Mouse (Mus musculus): ENCODE results near the gene Shc2. TPM values are rescaled to one million over a fixed set of nuclear protein-coding genes. Genes with fewer than 3 reads are reported as not detected.

Shc2 gene
- polyA plus RNA-seq, 1 experiment from 2014 or later, result 4.2 TPM

DNA sequence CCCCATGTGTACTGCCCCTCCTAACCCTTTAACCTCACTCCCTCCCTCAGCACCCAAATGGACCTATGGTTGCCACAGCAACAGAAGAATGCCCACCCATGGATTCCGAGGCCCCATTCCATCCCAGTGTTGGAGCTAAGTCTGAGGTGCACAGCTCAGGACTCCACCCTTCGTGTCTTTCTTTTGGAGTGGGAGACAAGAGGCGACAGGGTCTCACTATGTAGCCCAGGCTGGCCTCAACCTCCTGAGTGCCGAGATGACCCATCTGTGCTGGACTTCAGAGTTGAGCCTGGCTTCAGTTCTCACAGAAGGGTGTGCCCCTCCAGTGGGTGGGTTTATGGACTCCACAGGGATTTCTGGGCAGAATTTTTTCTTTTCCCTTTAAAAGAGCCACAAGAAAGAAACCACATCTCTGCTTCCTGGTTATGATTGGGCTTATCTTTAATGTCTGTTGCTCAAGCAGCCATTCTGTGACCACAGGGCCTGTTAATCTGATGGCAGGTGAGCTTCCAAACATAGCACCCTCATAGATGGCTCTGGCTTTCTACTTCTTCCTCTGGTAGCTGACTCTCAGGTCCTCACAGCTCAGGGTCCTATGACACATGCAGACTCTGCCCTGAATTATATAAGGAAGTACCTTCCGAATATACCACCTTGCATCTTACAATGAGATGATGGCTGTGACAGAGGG, 50.5 kb downstream of the Shc2 start, which contains the start of gene Theg:
Gene Theg (minus strand): TSS at position 271 of the 691 bp plus-strand sequence.
- no peak within 1 kb of the TSS for H3K4me3 ChIP-seq (ENCODE audit: low read length)
- H3K27ac ChIP-seq (ENCODE audit: low read length), result no peak within 1 kb of the TSS
- no peaks in the 10 kb centered on the region for H3K36me3 ChIP-seq (ENCODE audit: control insufficient read depth, insufficient read depth, low read length)
- no peak within 1 kb of the TSS for H3K9ac ChIP-seq (ENCODE audit: low read length)
- H3K4me2 ChIP-seq (ENCODE audit: low read depth, low read length), result no peak within 1 kb of the TSS
- no peaks in the 10 kb centered on the region for H3K9me3 ChIP-seq (ENCODE audit: control insufficient read depth, low read length)
- no peaks in the 10 kb centered on the region for H3K27me3 ChIP-seq (ENCODE audit: control insufficient read depth, insufficient read depth, low read depth, low read length)
- WGBS, result 71% methylated on average over 5 of the region's 5 CpGs
- no peak for ATAC-seq (ENCODE audit: low read depth)
- no peaks in the 10 kb centered on the region for H3K4me1 ChIP-seq (replicated peaks; ENCODE audit: control insufficient read depth, insufficient read depth, low read length)

DNA sequence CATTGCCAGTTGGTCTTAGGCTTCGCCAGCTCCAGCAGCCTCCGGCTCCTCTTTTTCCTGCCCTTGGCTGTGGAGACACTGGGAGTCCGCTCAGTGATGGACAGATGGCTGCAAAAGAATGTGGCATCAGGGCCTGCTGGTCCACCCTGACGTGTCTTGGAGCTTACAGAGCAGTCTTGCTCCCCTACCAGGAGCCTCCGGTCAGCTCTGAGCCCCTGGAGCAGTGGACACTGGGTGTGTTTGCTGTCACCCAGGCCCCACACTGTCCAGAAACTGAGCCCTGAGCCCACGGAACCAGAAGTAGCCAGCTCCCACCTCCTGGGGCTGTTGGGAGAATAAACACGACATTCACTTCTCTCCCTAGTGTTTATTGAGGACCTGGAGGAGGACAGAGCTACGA, 51.5 kb downstream of the Shc2 start:
- 63% methylated on average over 8 of the region's 8 CpGs for WGBS

GRCm38 (mm10) chr10:79585723-79586122, 52.0 kb downstream of the Shc2 start:
- Histone ChIP-seq H3K9me3 (ENCODE audit: control insufficient read depth, low read length) (no peaks in the 10 kb centered on the region), H3K4me1 (replicated peaks; ENCODE audit: control insufficient read depth, insufficient read depth, low read length) (no peaks in the 10 kb centered on the region), H3K27me3 (ENCODE audit: control insufficient read depth, insufficient read depth, low read depth, low read length) (no peaks in the 10 kb centered on the region), H3K36me3 (ENCODE audit: control insufficient read depth, insufficient read depth, low read length) (no peaks in the 10 kb centered on the region), H3K9ac (ENCODE audit: low read length) (no peak overlapping the region), H3K4me2 (ENCODE audit: low read depth, low read length) (no peak overlapping the region), H3K4me3 (ENCODE audit: low read length) (no peak overlapping the region), H3K27ac (ENCODE audit: low read length) (no peak overlapping the region)
- ATAC-seq (ENCODE audit: low read depth), result no peak
- WGBS, result 92% methylated on average over 5 of the region's 5 CpGs

More for the DNA sequence above, 51.5 kb downstream of the Shc2 start:
- Histone ChIP-seq H3K27ac (ENCODE audit: low read length) (no peak overlapping the region), H3K36me3 (ENCODE audit: control insufficient read depth, insufficient read depth, low read length) (no peaks in the 10 kb centered on the region), H3K9me3 (ENCODE audit: control insufficient read depth, low read length) (no peaks in the 10 kb centered on the region), H3K4me1 (replicated peaks; ENCODE audit: control insufficient read depth, insufficient read depth, low read length) (no peaks in the 10 kb centered on the region), H3K27me3 (ENCODE audit: control insufficient read depth, insufficient read depth, low read depth, low read length) (no peaks in the 10 kb centered on the region), H3K4me3 (ENCODE audit: low read length) (no peak overlapping the region), H3K9ac (ENCODE audit: low read length) (no peak overlapping the region), H3K4me2 (ENCODE audit: low read depth, low read length) (no peak overlapping the region)
- ATAC-seq (ENCODE audit: low read depth), result no peak

DNA sequence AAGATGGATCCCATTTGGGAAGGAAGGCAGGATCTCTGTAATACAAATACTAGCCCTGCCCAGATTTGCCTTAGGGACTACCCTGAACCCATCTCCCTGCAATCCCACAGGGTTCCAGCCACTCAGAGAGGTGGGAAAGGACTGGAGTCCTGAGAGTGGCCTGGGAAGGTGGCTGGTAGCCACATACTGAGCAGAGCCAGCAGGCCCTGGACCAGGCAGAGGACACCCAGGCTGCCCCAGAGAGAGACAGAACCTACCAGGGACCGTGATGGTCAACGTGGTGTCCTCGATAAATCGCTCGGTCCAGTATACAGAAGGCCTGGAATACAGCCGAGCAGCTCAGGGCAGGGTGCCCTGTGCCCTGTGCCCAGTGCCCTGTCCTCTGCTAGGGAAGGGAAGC, 52.6 kb downstream of the Shc2 start:
- Histone ChIP-seq H3K4me2 (ENCODE audit: low read depth, low read length) (no peak overlapping the region), H3K27ac (ENCODE audit: low read length) (no peak overlapping the region), H3K27me3 (ENCODE audit: control insufficient read depth, insufficient read depth, low read depth, low read length) (no peaks in the 10 kb centered on the region), H3K9me3 (ENCODE audit: control insufficient read depth, low read length) (no peaks in the 10 kb centered on the region), H3K4me1 (replicated peaks; ENCODE audit: control insufficient read depth, insufficient read depth, low read length) (no peaks in the 10 kb centered on the region), H3K36me3 (ENCODE audit: control insufficient read depth, insufficient read depth, low read length) (no peaks in the 10 kb centered on the region), H3K9ac (ENCODE audit: low read length) (no peak overlapping the region), H3K4me3 (ENCODE audit: low read length) (no peak overlapping the region)
- no peak for ATAC-seq (ENCODE audit: low read depth)
- WGBS, result 92% methylated on average over 6 of the region's 6 CpGs

- H3K9me3 ChIP-seq (ENCODE audit: control insufficient read depth, low read length), result no peaks in the 10 kb centered on the region
- H3K4me3 ChIP-seq (ENCODE audit: low read length), result no peak overlapping the region
- H3K27ac ChIP-seq (ENCODE audit: low read length), result no peak overlapping the region
- WGBS, result 78% methylated on average over 9 of the region's 9 CpGs
- no peak overlapping the region for H3K9ac ChIP-seq (ENCODE audit: low read length)
- no peaks in the 10 kb centered on the region for H3K4me1 ChIP-seq (replicated peaks; ENCODE audit: control insufficient read depth, insufficient read depth, low read length)
- no peaks in the 10 kb centered on the region for H3K36me3 ChIP-seq (ENCODE audit: control insufficient read depth, insufficient read depth, low read length)
- H3K27me3 ChIP-seq (ENCODE audit: control insufficient read depth, insufficient read depth, low read depth, low read length), result no peaks in the 10 kb centered on the region
- no peak overlapping the region for H3K4me2 ChIP-seq (ENCODE audit: low read depth, low read length)
- no peak for ATAC-seq (ENCODE audit: low read depth)
These were observed 53.3 kb downstream of the Shc2 start for GRCm38 (mm10) chr10:79584426-79584825.

- Histone ChIP-seq H3K4me3 (ENCODE audit: low read length) (no peak overlapping the region), H3K9ac (ENCODE audit: low read length) (no peak overlapping the region), H3K9me3 (ENCODE audit: control insufficient read depth, low read length) (no peaks in the 10 kb centered on the region), H3K4me2 (ENCODE audit: low read depth, low read length) (no peak overlapping the region), H3K4me1 (replicated peaks; ENCODE audit: control insufficient read depth, insufficient read depth, low read length) (no peaks in the 10 kb centered on the region), H3K36me3 (ENCODE audit: control insufficient read depth, insufficient read depth, low read length) (no peaks in the 10 kb centered on the region), H3K27me3 (ENCODE audit: control insufficient read depth, insufficient read depth, low read depth, low read length) (no peaks in the 10 kb centered on the region), H3K27ac (ENCODE audit: low read length) (no peak overlapping the region)
- WGBS, result 42% methylated on average over 7 of the region's 7 CpGs
- ATAC-seq (ENCODE audit: low read depth), result no peak
These were observed 53.7 kb downstream of the Shc2 start for GRCm38 (mm10) chr10:79584021-79584420.

- Histone ChIP-seq H3K9ac (ENCODE audit: low read length) (no peak overlapping the region), H3K4me3 (ENCODE audit: low read length) (no peak overlapping the region), H3K36me3 (ENCODE audit: control insufficient read depth, insufficient read depth, low read length) (no peaks in the 10 kb centered on the region), H3K27me3 (ENCODE audit: control insufficient read depth, insufficient read depth, low read depth, low read length) (no peaks in the 10 kb centered on the region), H3K4me2 (ENCODE audit: low read depth, low read length) (no peak overlapping the region), H3K27ac (ENCODE audit: low read length) (no peak overlapping the region), H3K9me3 (ENCODE audit: control insufficient read depth, low read length) (no peaks in the 10 kb centered on the region), H3K4me1 (replicated peaks; ENCODE audit: control insufficient read depth, insufficient read depth, low read length) (no peaks in the 10 kb centered on the region)
- WGBS, result 81% methylated on average over 8 of the region's 8 CpGs
- ATAC-seq (ENCODE audit: low read depth), result no peak
These were observed 56.2 kb downstream of the Shc2 start for GRCm38 (mm10) chr10:79581501-79581900.

GRCm38 (mm10) chr10:79580811-79581210, 56.9 kb downstream of the Shc2 start:
- WGBS, result 45% methylated on average over 6 of the region's 6 CpGs

GRCm38 (mm10) chr10:79580356-79580755, 57.4 kb downstream of the Shc2 start:
- WGBS, result 66% methylated on average over 7 of the region's 7 CpGs
- no peak overlapping the region for H3K9ac ChIP-seq (ENCODE audit: low read length)
- H3K27ac ChIP-seq (ENCODE audit: low read length), result no peak overlapping the region
- H3K36me3 ChIP-seq (ENCODE audit: control insufficient read depth, insufficient read depth, low read length), result no peaks in the 10 kb centered on the region
- ATAC-seq (ENCODE audit: low read depth), result no peak
- H3K4me2 ChIP-seq (ENCODE audit: low read depth, low read length), result no peak overlapping the region
- no peaks in the 10 kb centered on the region for H3K27me3 ChIP-seq (ENCODE audit: control insufficient read depth, insufficient read depth, low read depth, low read length)
- no peaks in the 10 kb centered on the region for H3K4me1 ChIP-seq (replicated peaks; ENCODE audit: control insufficient read depth, insufficient read depth, low read length)
- H3K9me3 ChIP-seq (ENCODE audit: control insufficient read depth, low read length), result no peaks in the 10 kb centered on the region
- no peak overlapping the region for H3K4me3 ChIP-seq (ENCODE audit: low read length)

More at GRCm38 (mm10) chr10:79580811-79581210, 56.9 kb downstream of the Shc2 start:
- H3K27me3 ChIP-seq (ENCODE audit: control insufficient read depth, insufficient read depth, low read depth, low read length), result no peaks in the 10 kb centered on the region
- no peak overlapping the region for H3K9ac ChIP-seq (ENCODE audit: low read length)
- no peaks in the 10 kb centered on the region for H3K4me1 ChIP-seq (replicated peaks; ENCODE audit: control insufficient read depth, insufficient read depth, low read length)
- no peaks in the 10 kb centered on the region for H3K36me3 ChIP-seq (ENCODE audit: control insufficient read depth, insufficient read depth, low read length)
- H3K9me3 ChIP-seq (ENCODE audit: control insufficient read depth, low read length), result no peaks in the 10 kb centered on the region
- no peak for ATAC-seq (ENCODE audit: low read depth)
- no peak overlapping the region for H3K4me2 ChIP-seq (ENCODE audit: low read depth, low read length)
- no peak overlapping the region for H3K27ac ChIP-seq (ENCODE audit: low read length)
- H3K4me3 ChIP-seq (ENCODE audit: low read length), result no peak overlapping the region
